Mouse (Mus musculus): Measurements from ENCODE around the gene Abce1.

The Abce1 gene

GRCm38 (mm10) chr8:79639586-79640451 lies 71.7 kb downstream of the Abce1 start, which contains the start of gene Otud4:
Otud4 (plus strand) TSS chr8:79639618.
- DNase-seq (ENCODE audit: low spot score in 2 of 2): peak; percentile 68 to 69

GRCm38 (mm10) chr8:79638707-79639549 lies 72.6 kb downstream of the Abce1 start:
- DNase-seq (ENCODE audit: low spot score in 2 of 2): peak; percentile 95 to 98

- no peak for DNase-seq (ENCODE audit: low spot score in 2 of 2)
Observed at GRCm38 (mm10) chr8:79638001-79638706, 73.4 kb downstream of the Abce1 start.

- no peak for DNase-seq (ENCODE audit: low spot score in 2 of 2)
Observed at GRCm38 (mm10) chr8:79637237-79637636, 74.3 kb downstream of the Abce1 start.

GRCm38 (mm10) chr8:79636151-79636550 lies 75.4 kb downstream of the Abce1 start:
- DNase-seq (ENCODE audit: low spot score in 2 of 2): no peak

GRCm38 (mm10) chr8:79635491-79635890 lies 76.0 kb downstream of the Abce1 start:
- no peak for DNase-seq (ENCODE audit: low spot score in 2 of 2)

All from spleen, postnatal 10 days (tissue).